Mouse (Mus musculus): ENCODE data around the gene S100a6. TPM values are rescaled to one million over a fixed set of nuclear protein-coding genes. Genes with fewer than 3 reads are reported as not detected.

S100a6 gene
- total and polyA plus RNA-seq, 3 experiments: 65.8 to 158 (median 79.9) TPM

DNA sequence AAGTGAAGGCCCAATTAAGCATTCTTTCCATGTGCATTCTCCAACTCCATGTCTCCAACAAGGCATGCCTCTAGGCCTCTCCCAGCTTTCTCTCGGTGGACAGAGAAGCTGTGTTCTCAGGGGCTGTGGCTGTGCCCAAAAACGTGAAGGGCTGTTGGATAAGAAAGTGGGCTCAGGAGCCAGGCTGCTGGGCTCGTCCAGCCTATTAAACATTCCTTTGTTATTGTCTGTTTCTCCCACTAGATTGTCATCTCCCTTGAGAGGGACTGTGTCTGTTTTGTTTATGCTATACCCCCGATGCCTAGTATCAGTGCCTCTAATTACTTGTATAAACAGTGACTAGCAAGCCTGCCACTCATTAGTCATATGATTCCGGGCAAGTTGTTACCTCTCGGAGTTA, 14.9 kb upstream of the S100a6 start:
- H3K9ac ChIP-seq (ENCODE audit: low read depth, low read length): no peak overlapping the region
- H3K27ac ChIP-seq: no peak overlapping the region
- intact Hi-C loops (cut with DNase I): no loop called here
- H3K36me3 ChIP-seq (ENCODE audit: control insufficient read depth, insufficient read depth, low read length): no peaks in the 10 kb centered on the region
- WGBS: 60% methylated on average over 6 of the region's 6 CpGs
- H3K79me2 ChIP-seq (replicated peaks; ENCODE audit: control insufficient read depth, insufficient read depth, low read length): no peaks in the 10 kb centered on the region
- H3K27me3 ChIP-seq (ENCODE audit: control insufficient read depth, insufficient read depth, low read length): no peaks in the 10 kb centered on the region
- TF ChIP-seq CTCF (IDR thresholded peaks at IDR 0.05) (no peak), EP300 (IDR thresholded peaks at IDR 0.05; ENCODE audit: insufficient read depth, low read depth, low read length) (no peak), POLR2A (IDR thresholded peaks at IDR 0.05; ENCODE audit: insufficient read depth, low read depth, low read length) (no peak)
- no peak for DNase-seq
- H3K4me3 ChIP-seq: no peak overlapping the region
- peaks cover 8% of the 10 kb centered on the region for H3K4me1 ChIP-seq (ENCODE audit: control insufficient read depth, insufficient read depth, low read length)

DNA sequence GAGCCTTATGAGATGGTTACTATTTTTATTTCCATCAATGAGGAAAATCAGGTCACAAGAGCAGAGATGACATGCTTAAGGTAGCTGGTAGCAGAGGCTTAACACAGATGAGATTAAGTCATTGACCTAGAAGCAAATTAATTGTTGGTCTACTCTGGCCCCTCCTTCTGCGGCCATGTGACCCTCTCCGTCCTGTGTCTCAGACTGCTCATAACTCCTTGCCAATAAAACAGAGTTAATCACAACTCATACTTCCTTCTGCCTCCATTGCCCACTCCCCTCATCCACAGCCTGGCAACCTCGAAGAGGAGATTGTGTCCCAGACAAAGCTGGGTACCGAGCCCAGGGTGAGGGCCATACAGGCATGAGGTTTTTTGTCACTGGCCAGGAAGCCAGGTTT, 14.5 kb upstream of the S100a6 start:
- WGBS: 61% methylated on average over 4 of the region's 4 CpGs
- intact Hi-C loops (cut with DNase I): no loop called here
- TF ChIP-seq POLR2A (IDR thresholded peaks at IDR 0.05; ENCODE audit: insufficient read depth, low read depth, low read length) (no peak), CTCF (IDR thresholded peaks at IDR 0.05) (no peak), EP300 (IDR thresholded peaks at IDR 0.05; ENCODE audit: insufficient read depth, low read depth, low read length) (no peak)
- H3K79me2 ChIP-seq (replicated peaks; ENCODE audit: control insufficient read depth, insufficient read depth, low read length): no peaks in the 10 kb centered on the region
- H3K9ac ChIP-seq (ENCODE audit: low read depth, low read length): no peak overlapping the region
- DNase-seq: no peak
- no peak overlapping the region for H3K4me3 ChIP-seq
- peaks cover 8% of the 10 kb centered on the region for H3K4me1 ChIP-seq (ENCODE audit: control insufficient read depth, insufficient read depth, low read length)
- H3K36me3 ChIP-seq (ENCODE audit: control insufficient read depth, insufficient read depth, low read length): no peaks in the 10 kb centered on the region
- H3K27me3 ChIP-seq (ENCODE audit: control insufficient read depth, insufficient read depth, low read length): no peaks in the 10 kb centered on the region
- no peak overlapping the region for H3K27ac ChIP-seq

DNA sequence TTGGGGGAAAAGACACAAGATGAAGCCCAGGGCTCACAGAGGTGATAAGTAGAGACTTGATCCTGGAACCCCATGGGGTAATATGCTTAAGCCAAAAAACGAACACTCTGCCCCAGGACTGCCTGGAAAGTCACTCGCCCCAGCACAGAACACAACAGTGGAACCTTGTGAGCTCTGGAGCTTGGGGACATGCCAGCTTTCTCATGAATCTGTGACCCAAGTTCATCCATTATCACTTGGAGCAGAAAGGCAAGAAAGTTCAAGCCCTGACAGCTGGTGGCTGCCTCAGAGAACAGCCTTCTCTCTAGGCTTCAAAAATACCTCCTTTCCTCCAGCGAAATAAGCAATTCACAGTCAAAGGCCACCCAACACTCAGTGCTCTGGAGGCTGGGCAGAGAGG, 13.3 kb upstream of the S100a6 start:
- WGBS: 59% methylated on average over 3 of the region's 3 CpGs

DNA sequence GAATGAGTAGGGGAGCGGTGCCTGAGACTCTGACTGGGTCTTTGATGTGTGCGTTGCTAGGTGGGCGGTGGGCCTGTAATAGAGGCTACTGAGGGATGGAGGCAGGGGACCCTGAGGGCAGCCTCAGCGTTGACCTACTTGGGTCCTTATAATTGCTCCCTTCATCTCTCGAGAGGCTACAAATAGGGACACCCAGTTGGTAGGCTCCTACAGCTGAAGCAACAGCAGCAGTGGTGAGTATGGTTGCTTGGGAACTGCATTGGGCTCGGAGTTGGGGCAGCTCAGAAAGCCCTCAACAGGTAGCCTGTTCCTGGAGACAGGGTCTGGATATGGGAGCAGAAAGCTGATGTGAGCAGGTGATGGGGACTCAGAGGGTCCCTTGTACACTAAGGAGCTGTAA, 12.6 kb upstream of the S100a6 start:
- no peak for DNase-seq
- Histone ChIP-seq H3K27ac (peak overlapping the region; percentile 49), H3K79me2 (replicated peaks; ENCODE audit: control insufficient read depth, insufficient read depth, low read length) (no peaks in the 10 kb centered on the region), H3K4me3 (no peak overlapping the region), H3K4me1 (ENCODE audit: control insufficient read depth, insufficient read depth, low read length) (peaks cover 19% of the 10 kb centered on the region), H3K27me3 (ENCODE audit: control insufficient read depth, insufficient read depth, low read length) (no peaks in the 10 kb centered on the region), H3K36me3 (ENCODE audit: control insufficient read depth, insufficient read depth, low read length) (no peaks in the 10 kb centered on the region), H3K9ac (ENCODE audit: low read depth, low read length) (no peak overlapping the region)
- intact Hi-C loops (cut with DNase I): no loop called here
- WGBS: 86% methylated on average over 6 of the region's 6 CpGs
- TF ChIP-seq CTCF (IDR thresholded peaks at IDR 0.05) (no peak), POLR2A (IDR thresholded peaks at IDR 0.05; ENCODE audit: insufficient read depth, low read depth, low read length) (no peak), EP300 (IDR thresholded peaks at IDR 0.05; ENCODE audit: insufficient read depth, low read depth, low read length) (no peak)

More for the DNA sequence above, 13.3 kb upstream of the S100a6 start:
- intact Hi-C loops (cut with DNase I): no loop called here
- Histone ChIP-seq H3K9ac (ENCODE audit: low read depth, low read length) (no peak overlapping the region), H3K4me1 (ENCODE audit: control insufficient read depth, insufficient read depth, low read length) (peaks cover 13% of the 10 kb centered on the region), H3K27me3 (ENCODE audit: control insufficient read depth, insufficient read depth, low read length) (no peaks in the 10 kb centered on the region), H3K36me3 (ENCODE audit: control insufficient read depth, insufficient read depth, low read length) (no peaks in the 10 kb centered on the region), H3K4me3 (no peak overlapping the region), H3K79me2 (replicated peaks; ENCODE audit: control insufficient read depth, insufficient read depth, low read length) (no peaks in the 10 kb centered on the region), H3K27ac (no peak overlapping the region; the same call in 1 of the 2 replicates)
- DNase-seq: peak in 1 of 2 experiments; percentile 52
- TF ChIP-seq CTCF (IDR thresholded peaks at IDR 0.05) (no peak), EP300 (IDR thresholded peaks at IDR 0.05; ENCODE audit: insufficient read depth, low read depth, low read length) (no peak), POLR2A (IDR thresholded peaks at IDR 0.05; ENCODE audit: insufficient read depth, low read depth, low read length) (no peak)

DNA sequence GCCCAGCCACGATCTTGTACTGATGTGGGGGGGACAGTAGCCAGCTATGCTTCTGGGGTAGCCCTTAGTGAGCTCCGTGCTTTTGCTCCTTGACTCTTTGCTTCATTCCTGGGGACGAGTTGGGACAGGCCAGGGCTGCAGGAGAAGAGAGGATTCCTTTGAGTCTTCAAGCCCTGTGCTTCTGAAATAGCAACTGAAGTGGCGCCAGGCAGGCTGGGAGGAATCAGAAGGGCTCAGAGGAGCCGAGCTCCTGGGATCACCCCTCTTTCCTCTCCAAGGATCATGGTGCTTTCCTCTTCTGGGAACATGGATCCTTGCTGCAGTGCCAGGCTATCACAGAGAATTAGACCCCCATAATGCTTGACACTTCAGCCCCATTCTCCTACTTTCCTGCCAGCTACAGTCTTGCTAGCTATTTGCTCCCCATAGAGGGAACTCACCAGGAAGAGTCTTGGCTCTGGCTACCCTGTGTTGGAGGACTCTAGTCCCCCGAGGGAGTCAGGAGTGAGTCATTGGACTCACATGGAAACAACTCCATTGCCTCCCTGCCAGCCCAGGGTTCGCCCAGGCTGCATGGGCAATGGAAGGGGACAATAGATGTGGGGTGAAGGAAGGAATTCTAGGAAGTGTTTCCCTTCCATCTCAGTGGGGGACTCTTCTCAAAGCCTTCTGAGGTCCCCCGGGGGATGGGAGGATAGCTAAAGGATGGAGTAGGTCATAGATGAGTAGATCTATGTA, 12.1 kb upstream of the S100a6 start:
- no peaks in the 10 kb centered on the region for H3K79me2 ChIP-seq (replicated peaks; ENCODE audit: control insufficient read depth, insufficient read depth, low read length)
- no peak overlapping the region for H3K9ac ChIP-seq (ENCODE audit: low read depth, low read length)
- no peaks in the 10 kb centered on the region for H3K27me3 ChIP-seq (ENCODE audit: control insufficient read depth, insufficient read depth, low read length)
- TF ChIP-seq CTCF (IDR thresholded peaks at IDR 0.05): no peak
- no peak for TF ChIP-seq POLR2A (IDR thresholded peaks at IDR 0.05; ENCODE audit: insufficient read depth, low read depth, low read length)
- TF ChIP-seq EP300 (IDR thresholded peaks at IDR 0.05; ENCODE audit: insufficient read depth, low read depth, low read length): no peak
- no peaks in the 10 kb centered on the region for H3K36me3 ChIP-seq (ENCODE audit: control insufficient read depth, insufficient read depth, low read length)
- DNase-seq: peak; percentile 59 to 72
- WGBS: 61% methylated on average over 8 of the region's 8 CpGs
- no peak overlapping the region for H3K4me3 ChIP-seq
- peak overlapping the region; percentile 49 for H3K27ac ChIP-seq
- peaks cover 20% of the 10 kb centered on the region for H3K4me1 ChIP-seq (ENCODE audit: control insufficient read depth, insufficient read depth, low read length)
- intact Hi-C loops (cut with DNase I): no loop called here

DNA sequence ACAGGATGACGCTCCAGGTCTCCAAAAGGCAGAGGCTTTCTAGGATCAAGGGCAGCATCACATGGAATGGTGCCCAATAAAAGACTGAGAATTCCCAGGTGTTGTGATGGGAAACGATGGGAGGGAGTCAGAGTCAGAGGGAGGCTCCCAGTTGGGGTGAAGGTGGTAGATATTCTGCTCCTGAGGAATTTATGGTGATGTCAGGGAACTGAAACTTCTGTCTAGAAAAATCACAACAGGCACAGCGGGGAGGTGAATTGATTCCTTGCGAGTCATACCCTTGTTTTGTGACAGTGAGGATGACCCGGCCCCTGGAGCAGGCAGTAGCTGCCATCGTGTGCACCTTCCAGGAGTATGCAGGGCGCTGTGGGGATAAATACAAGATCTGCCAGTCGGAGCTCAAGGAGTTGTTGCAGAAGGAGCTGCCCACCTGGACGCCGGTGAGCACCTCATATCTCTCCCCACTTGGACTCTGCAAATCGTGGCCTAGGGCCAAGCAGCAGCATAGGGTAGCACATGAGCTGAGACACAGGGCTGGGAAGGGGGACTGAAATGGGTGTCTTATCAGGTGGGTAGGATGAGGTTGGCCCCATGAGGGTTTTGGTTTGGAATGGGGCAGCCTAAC, 11.1 kb upstream of the S100a6 start, which contains the start of gene Gm42674:
Gm42674 (plus strand) TSS at position 419 of the 625 bp plus-strand sequence.
- no peak within 1 kb of the TSS for H3K9ac ChIP-seq (ENCODE audit: low read depth, low read length)
- TF ChIP-seq CTCF (IDR thresholded peaks at IDR 0.05) (no peak), EP300 (IDR thresholded peaks at IDR 0.05; ENCODE audit: insufficient read depth, low read depth, low read length) (no peak), POLR2A (IDR thresholded peaks at IDR 0.05; ENCODE audit: insufficient read depth, low read depth, low read length) (no peak)
- 75% methylated on average over 11 of the region's 11 CpGs for WGBS
- intact Hi-C loops (cut with DNase I): no loop called here
- H3K4me3 ChIP-seq: no peak within 1 kb of the TSS
- H3K36me3 ChIP-seq (ENCODE audit: control insufficient read depth, insufficient read depth, low read length): no peaks in the 10 kb centered on the region
- no peaks in the 10 kb centered on the region for H3K79me2 ChIP-seq (replicated peaks; ENCODE audit: control insufficient read depth, insufficient read depth, low read length)
- H3K4me1 ChIP-seq (ENCODE audit: control insufficient read depth, insufficient read depth, low read length): peaks cover 20% of the 10 kb centered on the region
- H3K27me3 ChIP-seq (ENCODE audit: control insufficient read depth, insufficient read depth, low read length): no peaks in the 10 kb centered on the region
- DNase-seq: no peak
- peak within 1 kb of the TSS; percentile 20; the same call in 1 of the 2 replicates for H3K27ac ChIP-seq
